In genomic region chr3:94372641-94373040, GRCm38 (mm10) we compare ENCODE assay signal across 8 mouse cellular contexts. TPM values are rescaled to one million over a fixed set of nuclear protein-coding genes. Genes with fewer than 3 reads are reported as not detected.
DNase-seq lines count a peak whose midpoint lies in the region; ATAC-seq and TF ChIP-seq lines count a peak whose summit lies in the region.

Gene Rorc, plus strand, starts transcription at chr3:94372794.

- H3K27ac ChIP-seq in ES-Bruce4 (ENCODE audit: insufficient read depth, low read length): no peak within 1 kb of the TSS
- H3K27ac ChIP-seq in hindbrain, embryonic 12.5 days: no peak within 1 kb of the TSS
- H3K27ac ChIP-seq in limb, embryonic 13.5 days: no peak within 1 kb of the TSS
- H3K27ac ChIP-seq in neural tube, embryonic 12.5 days: no peak within 1 kb of the TSS

- H3K9ac ChIP-seq in ES-Bruce4 (ENCODE audit: low read depth, poor library complexity, severe bottlenecking): no peak within 1 kb of the TSS
- H3K9ac ChIP-seq in hindbrain, embryonic 12.5 days: peak within 1 kb of the TSS; percentile 39
- H3K9ac ChIP-seq in limb, embryonic 13.5 days: peak within 1 kb of the TSS; percentile 14; the same call in 1 of the 2 replicates
- no peak within 1 kb of the TSS for H3K9ac ChIP-seq in neural tube, embryonic 12.5 days

- H3K27me3 ChIP-seq in ES-Bruce4 (ENCODE audit: control insufficient read depth, insufficient read depth, low read length, poor library complexity, severe bottlenecking): no peaks in the 10 kb centered on the region
- H3K27me3 ChIP-seq in hindbrain, embryonic 12.5 days: peaks cover 18% of the 10 kb centered on the region
- H3K27me3 ChIP-seq in limb, embryonic 13.5 days: peaks cover 8% of the 10 kb centered on the region; the same call in 1 of the 2 replicates
- 0 out of 2 replicates have a peak, but pooled peaks cover 5% of the 10 kb centered on the region for H3K27me3 ChIP-seq in neural tube, embryonic 12.5 days (replicated peaks)

- H3K36me3 ChIP-seq in ES-Bruce4 (ENCODE audit: control insufficient read depth, insufficient read depth, low read length, poor library complexity, severe bottlenecking): no peaks in the 10 kb centered on the region
- H3K36me3 ChIP-seq in hindbrain, embryonic 12.5 days: no peaks in the 10 kb centered on the region
- H3K36me3 ChIP-seq in limb, embryonic 13.5 days: no peaks in the 10 kb centered on the region
- no peaks in the 10 kb centered on the region for H3K36me3 ChIP-seq in neural tube, embryonic 12.5 days

- no peak for TF ChIP-seq EP300 in ES-Bruce4 (IDR thresholded peaks at IDR 0.05; ENCODE audit: insufficient read depth, low read depth, low read length)

- H3K4me2 ChIP-seq in hindbrain, embryonic 12.5 days (replicated peaks): peak within 1 kb of the TSS; percentile 40
- H3K4me2 ChIP-seq in limb, embryonic 13.5 days (replicated peaks): peak within 1 kb of the TSS; percentile 60
- peak within 1 kb of the TSS; percentile 42 for H3K4me2 ChIP-seq in neural tube, embryonic 12.5 days (replicated peaks)

- no peak for TF ChIP-seq CTCF in ES-Bruce4 (IDR thresholded peaks at IDR 0.05; ENCODE audit: low read depth, low read length)

- 12% methylated on average over 5 of the region's 5 CpGs for WGBS in hindbrain, embryonic 12.5 days
- WGBS in limb, embryonic 13.5 days: 15% methylated on average over 5 of the region's 5 CpGs
- 23% methylated on average over 5 of the region's 5 CpGs for WGBS in neural tube, embryonic 12.5 days

- peak; percentile 66 to 77 for DNase-seq in adrenal gland, postnatal 36 days
- DNase-seq in gastrocnemius, adult 18-20 months (ENCODE audit: low spot score): peak; percentile 76
- no peak for DNase-seq in right cerebral cortex, adult 2 months (ENCODE audit: low spot score in 2 of 2)

- peak; percentile 6; the same call in 1 of the 2 replicates for ATAC-seq in hindbrain, embryonic 12.5 days (ENCODE audit: low FRiP score)
- ATAC-seq in limb, embryonic 13.5 days (ENCODE audit: low FRiP score, low read depth): no peak
- peak; percentile 14; the same call in 1 of the 2 replicates for ATAC-seq in neural tube, embryonic 12.5 days (ENCODE audit: low FRiP score, low read depth)
- ATAC-seq in erythroid progenitor cell, adult 5-6 weeks (replicated peaks; ENCODE audit: low FRiP score, poor library complexity, severe bottlenecking): no peak

- peaks cover 3% of the 10 kb centered on the region for H3K4me1 ChIP-seq in ES-Bruce4 (ENCODE audit: control insufficient read depth, insufficient read depth, low read length)
- H3K4me1 ChIP-seq in hindbrain, embryonic 12.5 days: peaks cover 26% of the 10 kb centered on the region
- H3K4me1 ChIP-seq in limb, embryonic 13.5 days: peaks cover 37% of the 10 kb centered on the region
- peaks cover 19% of the 10 kb centered on the region for H3K4me1 ChIP-seq in neural tube, embryonic 12.5 days

- H3K9me3 ChIP-seq in ES-Bruce4 (replicated peaks; ENCODE audit: control insufficient read depth, insufficient read depth, low read length, poor library complexity, severe bottlenecking): no peaks in the 10 kb centered on the region
- H3K9me3 ChIP-seq in hindbrain, embryonic 12.5 days (replicated peaks): no peaks in the 10 kb centered on the region
- no peaks in the 10 kb centered on the region for H3K9me3 ChIP-seq in limb, embryonic 13.5 days
- no peaks in the 10 kb centered on the region for H3K9me3 ChIP-seq in neural tube, embryonic 12.5 days

- no peak for TF ChIP-seq POLR2A in ES-Bruce4 (IDR thresholded peaks at IDR 0.05; ENCODE audit: insufficient read depth, low read length)

- H3K4me3 ChIP-seq in ES-Bruce4 (ENCODE audit: low read depth, low read length): peak within 1 kb of the TSS; percentile 41; the same call in 1 of the 2 replicates
- H3K4me3 ChIP-seq in hindbrain, embryonic 12.5 days: peak within 1 kb of the TSS; percentile 11
- H3K4me3 ChIP-seq in limb, embryonic 13.5 days: peak within 1 kb of the TSS; percentile 27
- H3K4me3 ChIP-seq in neural tube, embryonic 12.5 days: no peak within 1 kb of the TSS

RNA-seq across cellular contexts. Expression of gene Rorc, which starts in this region (rescaled TPM):
- polyA plus RNA-seq in ES-Bruce4 (2011; ENCODE audit: insufficient read depth, insufficient read length, low read depth, missing spikeins): 0.59 and 0.66 TPM in 2 replicates
- 10 to 100 TPM; 19.0 to 20.2 TPM for total RNA-seq in adrenal gland, postnatal 36 days (2021)
- total RNA-seq in gastrocnemius, adult 18-20 months (2021): 100 to 1,000 TPM in 1 of 2 experiments, 10 to 100 TPM in 1; 99.4 to 107 TPM
- 0.76 and 0.82 TPM in 2 replicates for polyA plus RNA-seq in hindbrain, embryonic 12.5 days (2016; fragmentation: Nextera tagmentation; extraction: Ambion mirVana)
- 0.98 and 1.0 TPM in 2 replicates for polyA plus RNA-seq in limb, embryonic 13.5 days (2015; fragmentation: Nextera tagmentation; extraction: Ambion mirVana)
- polyA plus RNA-seq in neural tube, embryonic 12.5 days (2016; fragmentation: Nextera tagmentation; extraction: Ambion mirVana): 0.20 TPM in 2 replicates
- total RNA-seq in erythroid progenitor cell, adult 5-6 weeks (2015; ENCODE audit: low replicate concordance): 2.2 TPM in 1 of 2 replicates, not detected in the other
- not detected in 2 replicates for total RNA-seq in erythroid progenitor cell, adult 5-6 weeks (2017; ENCODE audit: low replicate concordance)

Comparison
In these comparisons a context has a peak if more than half of its experiments do, and no peak if none do; other contexts are left out.
1. RNA of gene Rorc (total RNA-seq): 99.4 to 107 TPM in gastrocnemius, adult 18-20 months and 19.0 to 20.2 TPM in adrenal gland, postnatal 36 days; 2.2 TPM in erythroid progenitor cell, adult 5-6 weeks; every median in the first group is over 4 times any median in the second.
2. RNA of gene Rorc (total RNA-seq): 99.4 to 107 TPM in gastrocnemius, adult 18-20 months; 19.0 to 20.2 TPM in adrenal gland, postnatal 36 days; every median in the first group is over 4 times any median in the second.
3. Peak in ATAC-seq, H3K4me3 ChIP-seq, H3K9ac ChIP-seq and H3K4me2 ChIP-seq in hindbrain, embryonic 12.5 days; RNA of the gene not detected or under 1 TPM.
4. Peak in ATAC-seq and H3K4me2 ChIP-seq in neural tube, embryonic 12.5 days; RNA of the gene not detected or under 1 TPM.
5. DNase-seq: peak in adrenal gland, postnatal 36 days (2 of 2) and gastrocnemius, adult 18-20 months (single experiment); none in right cerebral cortex, adult 2 months (0 of 2).
6. Peak in every context shown above with its lines, with median percentiles within 50 percentile points of each other: H3K4me2 ChIP-seq.